In the genomic region with DNA sequence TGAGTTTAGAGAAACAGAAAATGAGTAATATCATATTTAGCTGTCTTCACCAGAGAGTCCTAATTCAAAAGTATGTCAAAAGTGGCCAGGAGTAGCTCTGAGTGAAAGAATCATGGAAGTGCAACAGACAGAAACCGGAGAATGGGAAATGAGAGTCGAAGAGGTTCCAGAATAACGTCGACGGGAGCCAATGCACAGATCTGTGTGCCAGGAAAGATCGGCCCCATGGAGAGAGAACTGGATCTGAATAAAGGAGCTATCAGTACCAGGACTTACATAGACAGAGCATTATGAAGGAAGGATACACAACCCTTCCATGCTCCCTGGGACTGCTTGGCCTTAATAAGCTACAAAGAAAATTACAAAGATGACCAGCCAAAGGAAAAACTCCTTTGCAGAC, we compare ENCODE assay signal across 22 mouse cellular contexts.
"Had no signal": no experiment of that assay in that cellular context is flagged by ENCODE, and none has a peak within 500 bp of the region (broad histone marks: within the 10 kb centered on the region; RNA-seq: fewer than 3 reads in every experiment).

No protein-coding gene starts in this region.

- H3K9me3 ChIP-seq: heart, embryonic 15.5 days; hindbrain, embryonic 15.5 days; liver, embryonic 13.5 days; liver, embryonic 15.5 days had no signal

- H3K27me3 ChIP-seq: heart, embryonic 13.5 days; heart, embryonic 15.5 days; hindbrain, embryonic 13.5 days; liver, embryonic 13.5 days; liver, embryonic 15.5 days had no signal

- H3K36me3 ChIP-seq: heart, embryonic 13.5 days; heart, embryonic 15.5 days; hindbrain, embryonic 13.5 days; hindbrain, embryonic 15.5 days; limb, embryonic 12.5 days; liver, embryonic 13.5 days; liver, embryonic 15.5 days had no signal

- H3K27ac ChIP-seq: heart, adult 2 months; heart, embryonic 13.5 days; heart, embryonic 15.5 days; hindbrain, embryonic 13.5 days; hindbrain, embryonic 15.5 days; hindbrain, postnatal 0 days; limb, embryonic 12.5 days; liver, embryonic 13.5 days; liver, embryonic 15.5 days had no signal

- H3K4me1 ChIP-seq: heart, embryonic 13.5 days; heart, embryonic 15.5 days; hindbrain, embryonic 13.5 days; hindbrain, embryonic 15.5 days; liver, embryonic 13.5 days; liver, embryonic 15.5 days had no signal

- H3K4me3 ChIP-seq: heart, adult 2 months; heart, embryonic 13.5 days; heart, embryonic 15.5 days; hindbrain, embryonic 13.5 days; hindbrain, embryonic 15.5 days; limb, embryonic 12.5 days; liver, embryonic 13.5 days; liver, embryonic 15.5 days had no signal

- DNase-seq: gastrocnemius, postnatal 14 days; gastrocnemius, postnatal 36 days; heart, adult 11 months; heart, adult 2 months; heart, postnatal 14 days; heart, postnatal 36 days; kidney, adult 11 months; kidney, adult 8-10 months; kidney, postnatal 10 days; kidney, postnatal 25 days; kidney, postnatal 4 days; layer of hippocampus, adult 9-11 months; layer of hippocampus, postnatal 36 days; liver; liver, embryonic 13.5 days had no signal
